Mouse (Mus musculus): ENCODE data around the gene Pltp.

DNA sequence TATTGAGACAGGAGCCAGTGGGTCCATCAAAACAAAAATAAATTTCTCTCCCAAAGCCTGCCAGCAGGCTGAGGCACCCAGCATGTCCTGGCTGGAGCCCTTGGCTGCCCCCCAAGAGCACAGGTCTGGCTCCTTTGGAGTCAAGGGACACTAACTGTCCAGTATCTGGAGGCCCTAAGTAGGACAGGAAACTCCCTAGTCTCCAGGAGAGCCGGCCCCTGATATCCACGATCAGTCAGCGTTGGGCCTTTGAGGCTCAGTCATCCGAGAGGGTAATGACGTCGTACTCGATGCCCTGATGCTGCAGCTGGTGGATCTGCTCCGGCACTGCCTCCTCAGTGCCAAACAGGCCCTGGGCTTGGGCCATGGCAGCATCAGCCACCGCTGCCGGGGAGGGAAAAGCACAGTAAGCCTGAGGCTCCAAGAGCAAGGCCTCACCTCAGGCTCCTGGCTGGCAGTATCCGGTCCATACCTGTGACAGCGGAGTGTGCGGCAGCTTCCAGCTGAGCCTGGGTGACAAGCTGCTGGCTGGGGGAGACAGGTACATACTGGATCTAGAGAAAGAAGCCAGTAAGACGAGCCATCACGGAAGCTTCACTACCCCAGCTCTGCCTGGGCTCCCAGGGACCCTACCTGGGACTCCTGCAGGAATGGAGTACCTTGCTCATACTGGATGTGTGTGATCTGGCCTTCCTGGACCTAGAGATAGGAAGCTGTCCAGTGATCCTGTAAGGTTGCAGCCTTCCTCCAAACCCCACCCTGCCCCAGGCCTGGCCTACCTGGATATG, 34.6 kb upstream of the Pltp start:
- TF ChIP-seq CTCF (IDR thresholded peaks at IDR 0.05; ENCODE audit: low read depth, low read length) (no peak), EP300 (IDR thresholded peaks at IDR 0.05; ENCODE audit: insufficient read depth, low read depth, low read length) (no peak), POLR2A (IDR thresholded peaks at IDR 0.05; ENCODE audit: insufficient read depth, low read length) (no peak)

Measured in ES-Bruce4 (cell line).